Mouse (Mus musculus): ENCODE results near the gene Rsph1. TPM values are rescaled to one million over a fixed set of nuclear protein-coding genes. Genes with fewer than 3 reads are reported as not detected.

The Rsph1 gene
- polyA plus RNA-seq, 1 experiment = 0.13 TPM

DNA sequence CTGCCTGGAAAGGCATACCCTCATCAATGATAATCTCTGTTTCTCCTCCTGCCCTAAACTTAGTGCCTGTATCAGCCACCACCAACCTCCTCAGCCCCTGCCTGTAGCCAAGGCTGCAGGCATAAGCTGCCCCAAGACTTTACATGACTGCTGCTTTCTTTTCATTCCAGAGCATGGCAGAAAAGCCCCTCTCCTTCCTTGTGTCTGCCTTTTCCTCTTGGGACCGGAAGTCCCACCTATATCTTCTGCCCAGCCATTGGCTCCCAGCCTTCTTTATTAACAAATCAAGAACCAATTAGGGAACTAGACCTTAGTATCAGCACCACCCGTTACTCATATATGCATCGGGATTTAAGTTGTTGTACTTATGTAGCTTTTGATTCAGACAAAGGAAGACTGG lies 10.0 kb upstream of the Rsph1 start:
- DNase-seq (ENCODE audit: low read depth in 1 of 2, low spot score in 2 of 2) = no peak
- 87% methylated on average over 3 of the region's 3 CpGs for WGBS
- Histone ChIP-seq H3K4me1 (ENCODE audit: control insufficient read depth, insufficient read depth, insufficient read length) (peaks cover 8% of the 10 kb centered on the region; the same call in 1 of the 2 replicates), H3K27me3 (ENCODE audit: control insufficient read depth, insufficient read depth, low read length) (no peaks in the 10 kb centered on the region), H3K27ac (ENCODE audit: insufficient read depth, low read length) (no peak overlapping the region), H3K36me3 (ENCODE audit: control insufficient read depth, insufficient read depth, low read length) (no peaks in the 10 kb centered on the region), H3K4me3 (ENCODE audit: extremely low read depth, insufficient read depth, insufficient read length) (no peak overlapping the region)
- TF ChIP-seq CTCF (IDR thresholded peaks at IDR 0.05; ENCODE audit: extremely low read depth, insufficient read depth, insufficient read length, insufficient replicate concordance) (no peak), POLR2A (IDR thresholded peaks at IDR 0.05; ENCODE audit: low read depth, low read length) (no peak)

DNA sequence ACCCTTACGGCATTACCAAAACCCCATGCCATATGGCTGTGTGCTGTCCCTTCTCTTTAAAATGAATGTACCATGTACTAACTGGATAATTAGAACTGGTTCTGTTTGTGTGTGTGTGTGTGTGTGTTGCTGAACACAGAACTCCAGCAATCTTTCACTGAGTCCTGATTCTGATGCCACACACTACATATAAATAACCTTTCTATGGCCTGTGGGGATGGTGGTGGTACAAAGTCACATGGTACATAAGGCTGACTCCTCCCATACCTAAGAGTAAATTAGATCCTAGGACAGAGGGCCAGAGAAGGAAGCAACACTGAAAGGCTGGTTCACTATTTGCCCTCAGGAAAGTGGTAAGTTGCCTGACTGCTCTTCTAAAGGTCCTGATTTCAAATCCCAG lies 9.3 kb upstream of the Rsph1 start, which contains the start of gene Slc37a1:
Gene Slc37a1, plus strand, starts transcription at position 301 of the 400 bp plus-strand sequence.
- no peaks in the 10 kb centered on the region for H3K36me3 ChIP-seq (ENCODE audit: control insufficient read depth, insufficient read depth, low read length)
- H3K27me3 ChIP-seq (ENCODE audit: control insufficient read depth, insufficient read depth, low read length) = no peaks in the 10 kb centered on the region
- DNase-seq (ENCODE audit: low read depth in 1 of 2, low spot score in 2 of 2) = no peak
- 100% methylated on average over 1 of the region's 1 CpGs for WGBS
- H3K4me1 ChIP-seq (ENCODE audit: control insufficient read depth, insufficient read depth, insufficient read length) = peaks cover 8% of the 10 kb centered on the region; the same call in 1 of the 2 replicates
- TF ChIP-seq CTCF (IDR thresholded peaks at IDR 0.05; ENCODE audit: extremely low read depth, insufficient read depth, insufficient read length, insufficient replicate concordance) = no peak
- TF ChIP-seq POLR2A (IDR thresholded peaks at IDR 0.05; ENCODE audit: low read depth, low read length) = no peak
- no peak within 1 kb of the TSS for H3K4me3 ChIP-seq (ENCODE audit: extremely low read depth, insufficient read depth, insufficient read length)
- H3K27ac ChIP-seq (ENCODE audit: insufficient read depth, low read length) = no peak within 1 kb of the TSS

DNA sequence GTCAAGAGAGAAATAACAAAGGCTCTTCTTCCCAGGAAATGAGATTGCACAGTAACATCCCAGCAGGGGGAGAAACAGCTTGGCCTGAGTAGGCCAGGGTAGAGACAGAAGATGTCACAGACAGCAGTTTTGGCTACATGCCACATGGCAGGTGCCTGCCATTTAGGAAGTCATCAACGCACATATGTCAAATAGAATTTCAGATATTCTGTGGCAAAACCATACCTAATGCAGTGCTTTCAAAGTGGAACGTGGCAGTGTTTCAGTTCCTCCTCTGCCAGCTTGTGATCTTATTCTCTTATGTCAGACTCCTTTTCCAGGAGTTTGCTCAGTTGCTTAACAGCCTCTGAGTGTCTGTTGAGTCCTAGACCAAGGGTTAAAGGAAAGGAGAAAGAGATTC lies 8.7 kb upstream of the Rsph1 start:
- no peak for TF ChIP-seq POLR2A (IDR thresholded peaks at IDR 0.05; ENCODE audit: low read depth, low read length)
- no peak for TF ChIP-seq CTCF (IDR thresholded peaks at IDR 0.05; ENCODE audit: extremely low read depth, insufficient read depth, insufficient read length, insufficient replicate concordance)
- Histone ChIP-seq H3K27me3 (ENCODE audit: control insufficient read depth, insufficient read depth, low read length) (no peaks in the 10 kb centered on the region), H3K4me3 (ENCODE audit: extremely low read depth, insufficient read depth, insufficient read length) (no peak overlapping the region), H3K27ac (ENCODE audit: insufficient read depth, low read length) (no peak overlapping the region), H3K4me1 (ENCODE audit: control insufficient read depth, insufficient read depth, insufficient read length) (peaks cover 8% of the 10 kb centered on the region; the same call in 1 of the 2 replicates), H3K36me3 (ENCODE audit: control insufficient read depth, insufficient read depth, low read length) (no peaks in the 10 kb centered on the region)
- 16% methylated on average over 2 of the region's 2 CpGs for WGBS
- peak; percentile 27 to 47 for DNase-seq (ENCODE audit: low read depth in 1 of 2, low spot score in 2 of 2)

DNA sequence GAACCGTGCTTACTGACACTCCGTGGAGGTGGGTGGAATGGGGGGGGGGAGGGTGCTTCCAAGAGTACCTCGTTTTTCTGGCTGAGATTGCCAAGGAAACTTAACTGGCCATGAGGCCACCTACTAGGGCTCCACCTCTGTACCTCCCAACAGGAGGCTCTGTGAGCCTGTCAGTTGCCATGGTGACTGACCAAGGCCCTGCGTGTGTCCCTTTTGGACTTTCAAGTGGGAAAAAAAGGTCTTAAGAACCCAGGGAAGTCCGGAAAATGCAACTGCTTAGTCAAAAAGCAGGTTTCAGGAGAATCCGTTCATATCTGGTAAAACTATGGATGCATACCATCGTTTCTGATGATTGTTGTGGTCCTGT lies 5.5 kb upstream of the Rsph1 start:
- no peak for DNase-seq (ENCODE audit: low read depth in 1 of 2, low spot score in 2 of 2)
- H3K4me3 ChIP-seq (ENCODE audit: extremely low read depth, insufficient read depth, insufficient read length) = no peak overlapping the region
- H3K4me1 ChIP-seq (ENCODE audit: control insufficient read depth, insufficient read depth, insufficient read length) = peaks cover 2% of the 10 kb centered on the region; the same call in 1 of the 2 replicates
- TF ChIP-seq CTCF (IDR thresholded peaks at IDR 0.05; ENCODE audit: extremely low read depth, insufficient read depth, insufficient read length, insufficient replicate concordance) (no peak), POLR2A (IDR thresholded peaks at IDR 0.05; ENCODE audit: low read depth, low read length) (no peak)
- no peak overlapping the region for H3K27ac ChIP-seq (ENCODE audit: insufficient read depth, low read length)
- 63% methylated on average over 7 of the region's 7 CpGs for WGBS
- H3K36me3 ChIP-seq (ENCODE audit: control insufficient read depth, insufficient read depth, low read length) = no peaks in the 10 kb centered on the region
- H3K27me3 ChIP-seq (ENCODE audit: control insufficient read depth, insufficient read depth, low read length) = no peaks in the 10 kb centered on the region

DNA sequence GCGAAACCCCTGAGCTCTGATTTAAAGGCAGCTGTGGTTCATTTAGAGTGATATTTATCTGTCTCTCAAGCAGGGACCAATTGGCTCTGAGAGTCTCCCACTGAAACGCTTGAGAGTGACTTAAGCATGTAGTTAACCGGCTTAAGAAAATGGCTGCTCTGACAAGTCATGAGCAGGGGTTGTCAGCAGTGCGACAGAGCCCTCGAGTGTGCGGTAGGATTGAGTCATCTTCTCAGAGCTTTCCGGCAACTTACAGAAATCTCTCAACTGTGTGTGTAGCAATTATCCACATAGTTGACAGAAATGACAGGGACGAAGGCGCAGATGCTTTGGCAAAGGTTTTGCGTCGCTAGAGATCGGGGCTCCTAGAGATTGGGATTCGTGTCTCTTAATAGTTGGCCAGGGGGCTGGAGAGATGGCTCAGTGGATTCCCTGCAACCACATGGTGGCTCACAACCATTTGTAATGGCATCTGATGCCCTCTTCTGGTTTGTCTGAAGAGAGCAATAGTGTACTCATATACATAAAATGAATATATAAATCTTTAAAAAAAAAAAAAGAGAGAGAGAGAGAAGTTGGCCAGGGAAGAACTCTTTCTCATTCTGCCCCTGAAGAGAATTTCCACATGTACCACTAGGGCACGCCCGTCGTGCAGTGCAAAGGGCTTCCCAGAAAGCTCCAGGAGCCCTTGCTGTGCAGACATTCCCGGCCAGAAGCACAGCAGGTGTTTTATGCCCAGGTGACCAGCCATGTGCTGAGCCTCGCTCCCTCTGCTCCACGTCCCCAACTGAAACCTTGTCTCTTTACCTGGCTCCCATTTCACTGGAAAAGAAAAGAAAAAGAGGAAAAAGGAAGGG lies 4.9 kb upstream of the Rsph1 start:
- Histone ChIP-seq H3K4me1 (ENCODE audit: control insufficient read depth, insufficient read depth, insufficient read length) (peaks cover 7% of the 10 kb centered on the region), H3K4me3 (ENCODE audit: extremely low read depth, insufficient read depth, insufficient read length) (no peak overlapping the region), H3K36me3 (ENCODE audit: control insufficient read depth, insufficient read depth, low read length) (no peaks in the 10 kb centered on the region), H3K27me3 (ENCODE audit: control insufficient read depth, insufficient read depth, low read length) (no peaks in the 10 kb centered on the region), H3K27ac (ENCODE audit: insufficient read depth, low read length) (no peak overlapping the region)
- 0 out of 2 replicates have a peak, but pooled peaks have one; percentile 1 for TF ChIP-seq CTCF (IDR thresholded peaks at IDR 0.05; ENCODE audit: extremely low read depth, insufficient read depth, insufficient read length, insufficient replicate concordance)
- no peak for TF ChIP-seq POLR2A (IDR thresholded peaks at IDR 0.05; ENCODE audit: low read depth, low read length)
- WGBS = 70% methylated on average over 19 of the region's 19 CpGs
- no peak for DNase-seq (ENCODE audit: low read depth in 1 of 2, low spot score in 2 of 2)

DNA sequence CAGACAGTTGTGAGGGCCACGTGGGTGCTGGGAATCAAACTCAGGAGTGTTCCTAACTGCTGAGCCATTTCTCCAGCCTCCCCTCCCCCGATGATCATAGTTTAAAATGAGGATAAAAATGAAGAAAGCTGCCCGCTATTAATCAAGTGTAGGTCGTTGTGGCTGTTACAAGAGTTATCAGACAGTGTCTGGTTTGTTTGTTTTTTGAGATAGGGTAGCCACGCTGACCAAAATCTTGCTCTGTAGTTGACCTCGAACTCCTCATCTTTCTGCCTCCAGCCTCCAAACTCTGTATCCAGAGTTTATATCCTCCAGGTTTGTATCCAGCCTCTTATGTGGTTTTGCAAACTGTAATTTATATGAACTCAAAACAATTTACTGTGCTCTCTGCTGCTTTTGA lies 3.1 kb upstream of the Rsph1 start:
- no peaks in the 10 kb centered on the region for H3K27me3 ChIP-seq (ENCODE audit: control insufficient read depth, insufficient read depth, low read length)
- peaks cover 9% of the 10 kb centered on the region for H3K4me1 ChIP-seq (ENCODE audit: control insufficient read depth, insufficient read depth, insufficient read length)
- H3K27ac ChIP-seq (ENCODE audit: insufficient read depth, low read length) = no peak overlapping the region
- no peaks in the 10 kb centered on the region for H3K36me3 ChIP-seq (ENCODE audit: control insufficient read depth, insufficient read depth, low read length)
- DNase-seq (ENCODE audit: low read depth in 1 of 2, low spot score in 2 of 2) = no peak
- no peak overlapping the region for H3K4me3 ChIP-seq (ENCODE audit: extremely low read depth, insufficient read depth, insufficient read length)
- WGBS = 73% methylated on average over 6 of the region's 6 CpGs
- TF ChIP-seq CTCF (IDR thresholded peaks at IDR 0.05; ENCODE audit: extremely low read depth, insufficient read depth, insufficient read length, insufficient replicate concordance) = no peak
- no peak for TF ChIP-seq POLR2A (IDR thresholded peaks at IDR 0.05; ENCODE audit: low read depth, low read length)

DNA sequence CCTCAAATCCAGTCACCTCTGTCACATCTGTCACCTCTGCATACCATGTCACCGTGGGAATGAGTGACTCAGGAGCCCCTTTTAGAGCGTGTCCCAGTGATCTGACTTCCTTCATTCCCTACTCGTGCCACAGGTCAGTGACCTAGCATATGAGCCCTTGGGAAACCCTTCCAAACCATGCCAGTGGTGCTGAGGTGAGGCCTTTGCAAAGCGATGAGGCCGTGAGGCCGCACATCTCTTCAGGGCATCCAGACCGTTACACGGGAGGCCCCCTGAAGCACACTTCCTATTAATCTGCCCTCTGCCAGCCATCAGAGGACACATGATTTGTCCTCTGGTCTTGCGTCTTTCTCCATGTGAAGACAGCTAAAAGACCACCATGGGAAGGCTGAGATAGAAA lies 2.4 kb upstream of the Rsph1 start:
- WGBS = 78% methylated on average over 9 of the region's 9 CpGs
- Histone ChIP-seq H3K36me3 (ENCODE audit: control insufficient read depth, insufficient read depth, low read length) (no peaks in the 10 kb centered on the region), H3K27ac (ENCODE audit: insufficient read depth, low read length) (no peak overlapping the region), H3K4me1 (ENCODE audit: control insufficient read depth, insufficient read depth, insufficient read length) (peaks cover 9% of the 10 kb centered on the region), H3K4me3 (ENCODE audit: extremely low read depth, insufficient read depth, insufficient read length) (no peak overlapping the region), H3K27me3 (ENCODE audit: control insufficient read depth, insufficient read depth, low read length) (no peaks in the 10 kb centered on the region)
- DNase-seq (ENCODE audit: low read depth in 1 of 2, low spot score in 2 of 2) = no peak
- no peak for TF ChIP-seq CTCF (IDR thresholded peaks at IDR 0.05; ENCODE audit: extremely low read depth, insufficient read depth, insufficient read length, insufficient replicate concordance)
- TF ChIP-seq POLR2A (IDR thresholded peaks at IDR 0.05; ENCODE audit: low read depth, low read length) = no peak

Data from spleen, adult 2 months (tissue).